Mouse (Mus musculus) urinary bladder, postnatal 4 days (tissue): ENCODE results near the gene AC109138.7.

ENCODE experiments used
- DNase-seq, 2 experiments: peaks; one replicate each; pipeline ENCODE4 v3.0.0; 2021 to 2022; ENCODE audit warnings: low spot score in 2 of 2

The AC109138.7 gene

DNA sequence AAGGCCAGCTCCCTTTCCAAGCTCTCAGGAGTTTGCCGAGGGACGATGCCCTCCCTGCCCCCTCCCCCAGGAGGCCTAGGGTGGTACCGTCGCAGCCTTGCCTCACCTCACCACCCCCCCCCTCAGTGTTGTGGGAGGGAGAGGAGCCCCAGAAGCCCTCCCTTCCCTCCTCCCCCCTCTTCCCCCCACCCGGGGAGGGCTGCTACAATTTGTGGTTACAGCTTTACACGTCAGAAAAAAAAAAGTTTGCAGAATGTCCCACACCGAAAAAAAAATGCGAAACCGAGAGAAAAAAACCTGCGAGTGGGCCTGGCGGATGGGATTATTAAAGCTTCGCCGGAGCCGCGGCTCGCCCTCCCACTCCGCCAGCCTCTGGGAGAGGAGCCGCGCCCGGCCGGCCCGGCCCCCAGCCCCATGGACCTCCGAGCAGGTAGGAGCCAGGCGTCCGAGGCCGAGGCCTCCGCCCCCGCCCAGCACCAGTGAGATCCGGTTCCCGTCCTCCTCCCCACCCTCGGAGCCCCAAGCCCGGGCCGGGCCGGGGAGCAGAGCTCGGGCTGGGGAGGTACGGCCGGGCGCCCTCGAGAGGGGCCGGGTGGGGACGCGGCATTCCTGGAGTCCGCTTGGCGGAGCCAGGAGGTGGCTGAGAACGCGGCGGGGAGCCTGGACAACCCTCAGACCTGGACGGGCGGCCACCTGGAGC is at the start of gene AC109138.7, which contains the start of gene Clcf1:
TSS of gene AC109138.7 (plus strand) at position 287 of the 700 bp plus-strand sequence.
TSS of gene Clcf1 (plus strand) at position 168 of the 700 bp plus-strand sequence.
- DNase-seq = peak; percentile 53 to 71

GRCm38 (mm10) chr19:4164721-4165120 is 49.4 kb upstream of the AC109138.7 start:
- no peak for DNase-seq

GRCm38 (mm10) chr19:4166678-4167476 is 47.3 kb upstream of the AC109138.7 start:
- DNase-seq = no peak

GRCm38 (mm10) chr19:4169378-4169784 is 44.8 kb upstream of the AC109138.7 start:
- peak; percentile 99 to 100 for DNase-seq

DNA sequence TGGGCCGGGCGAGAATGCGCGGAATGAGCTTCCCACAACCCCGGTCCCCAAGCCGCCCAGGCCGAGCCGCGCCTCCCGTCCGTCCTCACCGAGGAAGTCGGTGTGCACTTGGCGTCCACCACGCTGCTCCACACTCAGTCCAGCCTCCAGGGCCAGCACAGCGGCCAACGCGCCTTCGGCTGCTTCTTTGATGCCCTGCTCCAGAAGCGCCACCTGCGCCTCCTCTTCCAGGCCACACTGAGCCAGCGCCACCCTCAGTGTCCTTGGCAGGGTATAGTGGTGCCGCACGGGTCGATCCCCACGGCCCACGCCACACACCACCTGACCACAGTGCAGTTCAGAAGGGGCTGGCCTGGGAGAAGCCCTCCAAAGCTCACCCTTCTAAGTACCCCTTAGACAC is 44.3 kb upstream of the AC109138.7 start:
- no peak for DNase-seq

DNA sequence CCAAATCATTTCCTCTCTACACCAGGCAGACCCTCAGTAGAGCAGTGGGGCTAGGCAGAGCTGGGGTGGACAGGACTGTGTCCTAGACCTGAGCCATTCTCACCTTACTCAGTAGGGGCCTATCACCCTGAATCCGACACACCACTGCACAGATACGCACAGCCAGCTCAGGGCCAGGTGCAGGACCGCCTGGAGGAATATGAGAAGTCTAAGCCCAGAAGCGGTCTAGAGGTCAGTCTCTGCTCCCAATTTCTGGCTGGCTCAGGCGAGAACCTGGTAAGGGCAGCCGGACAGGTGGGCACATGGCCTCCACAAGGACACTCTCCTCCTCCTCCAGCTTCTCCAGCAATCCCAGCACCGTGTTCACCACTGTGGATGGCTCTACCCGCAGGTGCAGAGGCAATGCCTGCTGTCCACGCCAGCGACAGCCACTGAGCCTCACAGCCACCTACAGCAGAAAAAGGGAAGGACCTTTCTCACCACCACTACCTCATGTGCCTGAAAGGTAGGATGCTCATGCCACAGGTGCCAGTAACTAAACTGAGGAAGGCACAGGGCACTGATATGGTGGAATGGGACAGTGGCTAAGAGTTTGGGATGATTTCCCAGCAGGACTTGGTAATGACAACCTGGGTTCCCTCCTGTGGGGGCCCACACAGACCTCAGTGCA is 43.3 kb upstream of the AC109138.7 start:
- DNase-seq = no peak

GRCm38 (mm10) chr19:4171393-4172290 is 42.5 kb upstream of the AC109138.7 start:
- DNase-seq = no peak

GRCm38 (mm10) chr19:4172925-4173324 is 41.2 kb upstream of the AC109138.7 start:
- DNase-seq = no peak

- no peak for DNase-seq
These were observed 38.7 kb upstream of the AC109138.7 start, which contains the start of gene Carns1 for GRCm38 (mm10) chr19:4175368-4175947. Gene Carns1, minus strand, starts transcription at chr19:4175479.

DNA sequence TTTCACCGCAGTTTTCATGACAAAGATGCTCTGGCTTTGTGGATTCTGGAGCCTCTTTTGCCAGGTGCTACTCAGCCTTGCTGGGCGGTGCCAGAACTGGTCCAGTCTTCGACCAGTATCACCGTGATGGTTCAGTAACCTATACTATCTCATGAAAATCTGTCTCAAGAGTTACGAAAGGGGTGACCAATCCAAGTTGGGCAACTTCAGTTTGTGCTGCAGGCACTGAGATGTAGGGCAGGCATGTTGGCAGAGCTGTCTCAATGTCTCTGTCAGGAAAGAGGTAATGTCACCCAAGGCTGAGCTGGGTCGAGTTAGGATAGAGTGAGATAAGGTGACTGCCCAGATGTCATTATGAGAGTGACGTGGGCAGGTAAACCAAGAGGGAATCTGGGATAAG is 33.7 kb upstream of the AC109138.7 start:
- DNase-seq = no peak

GRCm38 (mm10) chr19:4181892-4182291 is 32.3 kb upstream of the AC109138.7 start:
- no peak for DNase-seq

DNA sequence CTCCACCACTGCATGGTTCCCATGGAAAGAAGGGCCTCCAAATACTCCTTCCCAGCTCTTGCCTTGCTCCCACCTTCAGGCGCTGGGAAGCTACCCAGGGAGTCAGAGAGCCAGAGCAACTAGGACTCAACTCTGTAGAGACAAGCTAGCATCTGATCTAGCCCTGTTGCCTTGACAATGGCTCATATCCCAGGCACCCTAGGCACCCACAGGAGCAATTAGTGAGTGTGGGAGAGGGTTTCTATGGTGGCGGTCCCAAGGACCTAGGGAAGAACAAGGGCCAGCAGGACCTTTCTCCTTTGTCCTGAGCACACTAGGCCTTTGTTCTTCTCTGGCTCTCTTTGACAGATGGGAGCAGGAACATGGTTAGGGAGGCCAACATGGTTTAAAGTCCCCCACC is 30.5 kb upstream of the AC109138.7 start:
- no peak for DNase-seq

DNA sequence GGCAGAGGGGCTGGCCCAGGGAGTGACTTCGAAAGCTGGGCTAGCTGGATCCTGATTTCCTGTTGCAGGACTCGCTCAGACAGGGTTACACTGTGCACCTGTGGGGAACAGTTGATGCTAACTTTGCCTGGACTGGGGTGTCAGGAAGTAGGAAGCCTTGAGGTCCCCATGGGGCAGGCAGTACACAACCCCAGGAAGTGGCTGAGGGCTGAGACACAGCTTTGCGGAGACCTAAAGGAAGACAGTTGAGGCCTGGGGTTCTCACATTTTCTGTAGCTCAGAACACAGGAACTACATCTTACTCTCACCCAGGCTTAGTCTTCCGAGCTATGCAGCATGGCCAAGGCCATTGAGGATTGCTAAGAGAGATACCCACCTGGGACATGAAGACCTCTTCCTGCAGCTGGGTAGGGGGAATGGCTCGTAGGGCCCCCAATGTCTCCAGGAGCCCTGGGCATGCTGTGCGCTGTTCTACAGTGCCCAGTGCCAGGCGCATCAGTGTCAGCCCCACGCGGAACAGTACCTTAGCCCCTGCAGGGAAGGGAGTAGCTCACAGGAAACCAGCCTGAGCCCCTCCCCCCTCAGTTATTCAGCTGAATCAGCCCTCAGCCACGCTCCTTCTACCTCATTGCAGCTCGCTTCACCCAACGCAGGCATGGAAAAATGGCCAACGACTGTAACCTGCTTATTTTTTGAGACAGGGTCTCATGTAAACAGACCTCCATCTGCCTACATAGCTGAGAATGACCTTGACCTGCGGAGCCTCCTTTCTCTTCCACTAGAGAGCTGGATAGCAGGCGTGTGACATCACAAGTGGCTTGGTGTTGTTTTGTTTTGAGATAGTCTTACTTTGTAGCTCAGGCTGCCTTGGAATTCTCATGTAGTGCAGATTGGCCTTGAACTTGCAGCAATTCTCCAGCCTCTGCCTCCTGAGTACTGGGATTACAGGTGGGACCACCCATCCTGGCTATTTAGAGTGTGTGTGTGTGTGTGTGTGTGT is 28.9 kb upstream of the AC109138.7 start:
- DNase-seq = no peak

- DNase-seq = no peak
These were observed 26.9 kb upstream of the AC109138.7 start for GRCm38 (mm10) chr19:4187303-4187702.

DNA sequence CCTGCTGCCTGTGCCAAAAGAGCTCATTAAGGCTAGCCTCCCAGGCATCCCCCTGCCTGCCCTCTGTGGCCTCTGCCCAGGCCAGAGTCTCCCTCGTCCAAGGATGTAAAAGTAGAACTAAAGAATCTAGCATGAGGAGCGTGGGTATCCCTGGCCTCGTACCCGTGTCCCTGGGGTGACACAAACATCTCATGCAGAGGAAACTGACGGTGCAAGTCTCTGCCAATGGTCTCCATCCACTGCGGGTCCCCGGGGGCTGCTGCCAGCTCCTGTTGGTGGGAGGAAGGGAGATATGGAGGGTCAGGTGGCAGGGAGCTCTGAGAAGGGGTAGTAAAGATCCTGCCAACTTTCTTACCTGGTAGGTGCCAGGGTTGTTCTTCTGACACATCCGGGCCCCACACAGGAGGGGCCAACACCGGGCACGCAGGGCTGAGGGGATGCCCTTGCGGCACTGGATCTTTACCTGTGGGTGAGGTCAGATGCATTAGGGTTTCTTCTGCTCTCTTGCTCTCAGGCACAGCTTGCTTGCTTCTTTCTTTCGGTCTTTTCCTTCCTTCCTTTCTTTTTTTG is 25.0 kb upstream of the AC109138.7 start:
- DNase-seq = no peak

DNA sequence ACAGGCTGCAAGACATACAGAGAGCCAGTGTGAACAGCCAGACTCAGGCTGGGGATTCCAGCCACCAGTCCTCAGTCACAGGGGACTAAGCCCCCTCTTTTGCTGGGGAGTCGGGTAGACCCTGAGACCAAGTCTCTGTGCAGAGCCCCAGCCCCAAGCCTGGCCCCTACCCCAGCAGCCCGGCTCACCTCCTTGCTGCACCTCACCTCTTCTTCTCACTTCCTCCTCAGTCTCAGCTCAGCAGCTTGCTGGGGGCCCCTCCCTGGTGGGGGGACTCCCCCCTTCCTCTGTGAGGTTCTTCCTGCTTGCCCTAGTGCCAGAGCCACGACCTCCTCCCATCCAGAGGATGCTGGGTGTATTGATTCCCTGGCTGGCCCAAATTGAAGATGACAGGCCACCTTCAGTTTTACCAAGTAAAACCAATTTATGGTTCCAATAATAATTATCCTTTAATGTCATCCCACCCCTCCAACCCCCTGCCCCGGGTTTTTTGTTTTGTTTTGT is 23.3 kb upstream of the AC109138.7 start, which contains the start of gene Tbc1d10c:
TSS of gene Tbc1d10c (minus strand) at position 454 of the 504 bp plus-strand sequence.
- no peak for DNase-seq

GRCm38 (mm10) chr19:4191528-4192250 is 22.5 kb upstream of the AC109138.7 start, which contains the start of gene Ppp1ca:
Gene Ppp1ca, plus strand, starts transcription at chr19:4192065.
- peak; percentile 95 to 98 for DNase-seq
